Mouse (Mus musculus) kidney, postnatal 36 days (tissue): Measurements from ENCODE around the gene Gpc6.

Source experiments
- DNase-seq, 2 experiments: peaks; one replicate each; pipeline ENCODE4 v3.0.0; 2021 to 2022; ENCODE audit warnings: mixed read lengths in 2 of 2

Gpc6 gene

GRCm38 (mm10) chr14:117894869-117895538, 969.9 kb downstream of the Gpc6 start:
- no peak for DNase-seq

- no peak for DNase-seq
These were observed 970.4 kb downstream of the Gpc6 start for GRCm38 (mm10) chr14:117895539-117895912.

- no peak for DNase-seq
These were observed 979.2 kb downstream of the Gpc6 start for GRCm38 (mm10) chr14:117904300-117904699.

- no peak for DNase-seq
These were observed 980.6 kb downstream of the Gpc6 start for GRCm38 (mm10) chr14:117905701-117906100.

- DNase-seq = no peak
These were observed 981.2 kb downstream of the Gpc6 start for GRCm38 (mm10) chr14:117906361-117906760.

GRCm38 (mm10) chr14:117908231-117908920, 983.3 kb downstream of the Gpc6 start:
- no peak for DNase-seq

- no peak for DNase-seq
These were observed 983.9 kb downstream of the Gpc6 start for GRCm38 (mm10) chr14:117909046-117909445.

- DNase-seq = no peak
These were observed 985.2 kb downstream of the Gpc6 start for GRCm38 (mm10) chr14:117910323-117910722.

GRCm38 (mm10) chr14:117912624-117913270, 987.6 kb downstream of the Gpc6 start:
- no peak for DNase-seq

GRCm38 (mm10) chr14:117916577-117916976, 991.5 kb downstream of the Gpc6 start:
- DNase-seq = no peak

- no peak for DNase-seq
These were observed 993.6 kb downstream of the Gpc6 start for GRCm38 (mm10) chr14:117918724-117919123.

- no peak for DNase-seq
These were observed 994.5 kb downstream of the Gpc6 start for GRCm38 (mm10) chr14:117919612-117920011.

GRCm38 (mm10) chr14:117921393-117922014, 996.4 kb downstream of the Gpc6 start:
- DNase-seq = no peak

GRCm38 (mm10) chr14:117923667-117924066, 998.6 kb downstream of the Gpc6 start:
- no peak for DNase-seq

GRCm38 (mm10) chr14:117930105-117930847, 1005.2 kb downstream of the Gpc6 start:
- no peak for DNase-seq

- peak in 1 of 2 experiments; percentile 26 for DNase-seq
These were observed 1006.0 kb downstream of the Gpc6 start for GRCm38 (mm10) chr14:117930848-117931816.

GRCm38 (mm10) chr14:117932163-117932851, 1007.2 kb downstream of the Gpc6 start:
- no peak for DNase-seq

GRCm38 (mm10) chr14:117938554-117938953, 1013.4 kb downstream of the Gpc6 start:
- peak; percentile 19 to 73 for DNase-seq

- no peak for DNase-seq
These were observed 1014.4 kb downstream of the Gpc6 start for GRCm38 (mm10) chr14:117939471-117939870.

- no peak for DNase-seq
These were observed 1020.9 kb downstream of the Gpc6 start for GRCm38 (mm10) chr14:117945920-117946503.
